Mouse (Mus musculus) spleen, adult 2 months (tissue): ENCODE measurements around the gene Oit3.

Experiments used
- CTCF ChIP-seq: fragments of 200-500 bp; IDR thresholded peaks from 2 replicates; pipeline ENCODE4 v1.5.1; 2011; ENCODE audit warnings: mild to moderate bottlenecking, inconsistent platforms; ENCODE audit not compliant: insufficient read depth, insufficient read length, insufficient replicate concordance; ENCODE audit errors: extremely low read depth
- POLR2A ChIP-seq: fragments of 200-500 bp; IDR thresholded peaks from 2 replicates; pipeline ENCODE4 v1.6.1; 2011; ENCODE audit warnings: low read depth, low read length, inconsistent platforms

DNA sequence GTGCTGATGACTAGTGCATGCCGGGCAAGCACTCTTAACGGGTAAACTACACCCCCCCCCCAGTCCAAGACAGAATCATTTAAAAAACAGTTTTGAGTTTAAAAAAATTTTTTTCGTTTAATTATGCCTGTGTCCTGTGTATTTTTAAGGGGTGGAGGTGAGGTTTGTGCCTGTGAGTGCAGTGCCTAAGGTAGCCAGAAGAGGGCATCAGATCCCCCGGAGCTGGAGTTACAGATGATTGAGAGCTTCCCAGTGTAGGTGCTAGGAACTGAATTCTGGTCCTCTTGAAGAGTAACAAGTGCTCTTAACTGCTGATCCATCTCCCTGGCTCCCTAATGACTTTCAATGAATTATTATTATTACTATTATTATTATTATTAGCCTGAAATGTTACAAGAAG lies 62.9 kb downstream of the Oit3 start:
- TF ChIP-seq CTCF: no peak
- TF ChIP-seq POLR2A: no peak
